Mouse (Mus musculus) E14TG2a.4 (cell line): Measurements from ENCODE around the gene Slc22a12.

Experiments
- H3K27me3 ChIP-seq: 2 replicates; pipeline ENCODE4 v1.6.1; 2014; ENCODE audit warnings: low read length, control low read depth; ENCODE audit not compliant: insufficient read depth
- H3K36me3 ChIP-seq: 2 replicates; pipeline ENCODE4 v1.6.1; 2014; ENCODE audit warnings: low read length, control low read depth; ENCODE audit not compliant: insufficient read depth
- H3K4me1 ChIP-seq: replicated peaks from 2 replicates; pipeline ENCODE4 v1.6.1; 2014; ENCODE audit warnings: low read depth, low read length, control low read depth
- H3K4me3 ChIP-seq: replicated peaks from 2 replicates; pipeline ENCODE4 v1.5.1; 2014; ENCODE audit warnings: mild to moderate bottlenecking, low read length
- H3K9me3 ChIP-seq: 2 replicates; pipeline ENCODE4 v1.6.1; 2014; ENCODE audit warnings: low read length, control low read depth
- CTCF ChIP-seq: conservative IDR thresholded peaks from 2 replicates; pipeline ENCODE4 v1.5.1; 2014; ENCODE audit warnings: low read length
- NANOG ChIP-seq: IDR thresholded peaks from 2 replicates; pipeline ENCODE4 v1.6.1; 2014; ENCODE audit warnings: borderline replicate concordance, low read length, mixed read lengths
- POU5F1 ChIP-seq: IDR thresholded peaks from 2 replicates; pipeline ENCODE4 v1.6.1; 2014; ENCODE audit warnings: low read length, borderline replicate concordance

Slc22a12 gene

GRCm38 (mm10) chr19:6538546-6538945 is 4.3 kb downstream of the Slc22a12 start:
- H3K36me3 ChIP-seq: no peaks in the 10 kb centered on the region
- no peaks in the 10 kb centered on the region; the same call in 1 of the 2 replicates for H3K9me3 ChIP-seq
- no peak overlapping the region for H3K4me3 ChIP-seq
- H3K4me1 ChIP-seq: peaks cover 45% of the 10 kb centered on the region
- TF ChIP-seq CTCF (no peak), POU5F1 (no peak), NANOG (no peak)
- H3K27me3 ChIP-seq: peaks cover 47% of the 10 kb centered on the region

- no peak overlapping the region for H3K4me3 ChIP-seq
- H3K27me3 ChIP-seq: peaks cover 49% of the 10 kb centered on the region
- no peaks in the 10 kb centered on the region for H3K36me3 ChIP-seq
- TF ChIP-seq CTCF (no peak), POU5F1 (no peak), NANOG (no peak)
- no peaks in the 10 kb centered on the region; the same call in 1 of the 2 replicates for H3K9me3 ChIP-seq
- peaks cover 50% of the 10 kb centered on the region for H3K4me1 ChIP-seq
These were observed 5.3 kb downstream of the Slc22a12 start for GRCm38 (mm10) chr19:6537526-6537925.

DNA sequence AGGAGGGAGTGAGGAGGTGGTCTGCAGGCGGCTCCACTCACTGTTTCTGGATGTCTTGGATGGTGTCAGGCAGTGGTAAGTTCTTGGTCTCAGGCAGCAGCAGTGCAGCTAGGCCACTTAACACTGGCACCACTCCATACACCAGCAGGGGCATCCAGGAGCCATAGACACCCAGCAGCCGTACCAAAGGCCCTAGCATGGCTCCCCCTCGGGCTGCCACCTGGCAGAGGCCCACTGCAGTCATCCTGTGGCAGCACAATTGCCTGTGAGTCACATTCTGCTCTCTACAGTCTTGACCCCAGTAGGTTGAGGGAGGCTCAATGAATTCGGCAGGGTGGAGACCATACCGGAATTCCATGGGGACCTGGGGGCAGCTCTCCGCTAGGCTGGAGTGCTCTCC is 6.1 kb downstream of the Slc22a12 start:
- TF ChIP-seq POU5F1 (no peak), CTCF (no peak), NANOG (no peak)
- no peaks in the 10 kb centered on the region for H3K9me3 ChIP-seq
- no peak overlapping the region for H3K4me3 ChIP-seq
- H3K27me3 ChIP-seq: peaks cover 50% of the 10 kb centered on the region
- H3K36me3 ChIP-seq: no peaks in the 10 kb centered on the region
- H3K4me1 ChIP-seq: peaks cover 58% of the 10 kb centered on the region

GRCm38 (mm10) chr19:6536201-6536600 is 6.6 kb downstream of the Slc22a12 start:
- H3K9me3 ChIP-seq: no peaks in the 10 kb centered on the region
- H3K4me1 ChIP-seq: peaks cover 58% of the 10 kb centered on the region
- no peak overlapping the region for H3K4me3 ChIP-seq
- peaks cover 50% of the 10 kb centered on the region for H3K27me3 ChIP-seq
- no peaks in the 10 kb centered on the region for H3K36me3 ChIP-seq
- TF ChIP-seq CTCF (no peak), NANOG (no peak), POU5F1 (no peak)

- H3K9me3 ChIP-seq: no peaks in the 10 kb centered on the region
- no peak overlapping the region for H3K4me3 ChIP-seq
- no peak for TF ChIP-seq NANOG
- TF ChIP-seq POU5F1: no peak
- no peak for TF ChIP-seq CTCF
- H3K27me3 ChIP-seq: peaks cover 47% of the 10 kb centered on the region
- no peaks in the 10 kb centered on the region for H3K36me3 ChIP-seq
- peaks cover 60% of the 10 kb centered on the region for H3K4me1 ChIP-seq
These were observed 8.8 kb downstream of the Slc22a12 start for GRCm38 (mm10) chr19:6534118-6534415.

DNA sequence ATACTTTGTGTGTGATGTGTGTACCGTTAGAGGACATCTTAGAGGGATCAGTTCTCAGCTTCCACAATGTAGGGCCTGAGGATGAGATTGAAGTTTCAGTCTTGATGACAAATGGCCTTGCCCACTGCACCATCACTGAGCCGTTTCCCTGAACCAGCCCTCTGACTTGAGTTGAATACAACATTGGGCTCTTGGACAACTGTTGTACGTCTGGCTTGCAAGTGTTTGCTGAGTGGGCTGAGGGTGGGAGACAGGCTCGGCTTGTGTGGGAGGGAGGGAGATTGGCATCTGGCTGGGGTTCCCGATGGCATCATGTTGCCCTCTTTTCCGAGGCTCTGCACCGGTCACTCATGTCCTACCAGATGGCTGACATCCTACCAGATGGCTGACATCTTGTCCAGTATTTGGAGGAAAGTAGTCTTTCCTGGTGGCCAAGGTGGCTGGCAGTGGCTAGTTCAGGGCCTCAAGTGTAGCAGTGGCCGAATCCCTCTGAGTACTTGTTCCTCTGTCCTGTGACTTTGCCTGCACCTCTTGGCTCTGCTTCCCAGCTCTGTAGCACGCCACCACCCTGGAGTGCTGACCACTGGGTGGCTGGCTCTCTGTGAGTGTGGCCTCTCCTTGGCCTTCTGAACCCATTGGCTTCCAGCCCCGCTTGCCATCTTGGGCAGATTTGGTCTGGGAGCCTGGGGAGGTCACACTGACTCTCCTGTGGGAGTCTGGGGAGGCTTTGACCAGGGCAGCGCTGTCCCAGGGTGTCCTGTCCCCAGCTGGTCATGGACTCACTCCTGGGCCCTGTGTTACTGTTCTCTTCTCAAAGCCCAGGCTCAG is 9.3 kb downstream of the Slc22a12 start:
- Histone ChIP-seq H3K4me1 (peaks cover 65% of the 10 kb centered on the region), H3K4me3 (no peak overlapping the region), H3K9me3 (no peaks in the 10 kb centered on the region), H3K27me3 (peaks cover 47% of the 10 kb centered on the region), H3K36me3 (no peaks in the 10 kb centered on the region)
- TF ChIP-seq POU5F1 (no peak), CTCF (no peak), NANOG (no peak)

DNA sequence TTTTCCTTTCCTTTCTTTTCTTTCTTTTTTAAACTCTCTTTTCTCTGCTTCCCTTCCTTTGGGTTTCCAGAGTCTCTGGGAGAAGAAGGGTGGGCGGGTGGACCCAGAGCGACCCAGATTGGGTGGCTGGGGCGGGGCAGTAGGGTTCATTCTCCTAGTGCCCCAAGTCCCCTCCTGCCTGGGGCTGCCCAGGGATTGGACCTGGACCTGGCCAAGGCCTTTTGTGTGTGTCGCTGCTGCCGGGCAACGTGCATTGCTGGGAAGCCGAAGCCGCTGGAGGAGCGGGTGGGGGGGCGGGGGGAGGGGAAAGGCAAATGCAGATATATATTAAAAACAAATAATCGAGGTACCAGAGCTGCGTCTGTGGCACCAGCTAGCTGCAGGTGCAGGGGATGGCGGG is 10.2 kb downstream of the Slc22a12 start:
- Histone ChIP-seq H3K9me3 (no peaks in the 10 kb centered on the region), H3K36me3 (no peaks in the 10 kb centered on the region), H3K4me3 (peak overlapping the region; percentile 72), H3K4me1 (peaks cover 72% of the 10 kb centered on the region), H3K27me3 (peaks cover 43% of the 10 kb centered on the region)
- TF ChIP-seq CTCF: no peak
- no peak for TF ChIP-seq NANOG

DNA sequence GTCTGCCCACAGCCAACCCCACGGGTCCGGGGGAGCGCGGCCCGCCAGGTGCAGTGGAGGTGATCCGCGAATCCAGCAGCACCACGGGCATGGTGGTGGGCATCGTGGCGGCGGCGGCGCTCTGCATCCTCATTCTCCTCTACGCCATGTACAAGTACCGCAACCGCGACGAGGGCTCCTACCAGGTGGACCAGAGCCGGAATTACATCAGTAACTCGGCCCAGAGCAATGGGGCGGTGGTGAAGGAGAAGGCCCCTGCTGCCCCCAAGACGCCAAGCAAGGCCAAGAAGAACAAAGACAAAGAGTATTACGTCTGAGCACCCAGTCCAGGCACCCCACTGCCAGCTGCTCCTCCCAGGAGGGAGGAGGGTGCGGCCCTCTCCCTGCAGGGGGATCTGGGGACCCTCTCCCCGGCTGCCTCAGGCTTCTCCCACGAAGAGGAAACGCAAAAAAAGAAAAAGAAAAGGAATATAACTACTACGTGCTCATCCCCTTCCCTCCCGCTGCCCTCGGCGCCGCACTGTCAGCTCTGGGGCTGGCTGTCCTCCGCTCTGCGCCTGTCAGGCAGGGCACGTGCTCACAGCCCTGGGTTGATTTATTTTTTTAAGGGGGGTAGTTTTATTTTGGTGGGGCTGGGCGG is 10.9 kb downstream of the Slc22a12 start:
- no peak for TF ChIP-seq POU5F1
- no peak for TF ChIP-seq NANOG
- TF ChIP-seq CTCF: no peak

More for the DNA sequence above, 10.9 kb downstream of the Slc22a12 start:
- Histone ChIP-seq H3K4me1 (peaks cover 65% of the 10 kb centered on the region), H3K36me3 (no peaks in the 10 kb centered on the region), H3K9me3 (no peaks in the 10 kb centered on the region), H3K27me3 (peaks cover 41% of the 10 kb centered on the region), H3K4me3 (peak overlapping the region; percentile 72)
